Mouse (Mus musculus) heart, embryonic 16.5 days (tissue): ENCODE data around the gene Rgl1. TPM values are rescaled to one million over a fixed set of nuclear protein-coding genes. Genes with fewer than 3 reads are reported as not detected.

Source experiments
- ATAC-seq: fragments of 200-750 bp; cut with Nextera tagmentation; replicated peaks from 2 replicates; pipeline ENCODE4 v1.8.0; 2017; ENCODE audit warnings: moderate number of reproducible peaks; ENCODE audit not compliant: insufficient read depth, low FRiP score; ENCODE audit errors: extremely low read depth
- H3K27ac ChIP-seq: fragments of 300-500 bp; sonication (generic); 2 replicates; pipeline ENCODE4 v1.5.1; 2014; ENCODE audit warnings: mild to moderate bottlenecking, low read length, control low read depth, moderate library complexity
- H3K27me3 ChIP-seq: fragments of 300-500 bp; sonication (generic); 2 replicates; pipeline ENCODE4 v1.6.1; 2014; ENCODE audit warnings: low read length, mixed read lengths; ENCODE audit not compliant: control insufficient read depth, insufficient read depth
- H3K36me3 ChIP-seq: fragments of 300-500 bp; sonication (generic); 2 replicates; pipeline ENCODE4 v1.6.1; 2014; ENCODE audit not compliant: control insufficient read depth, insufficient read depth
- H3K4me1 ChIP-seq: fragments of 300-500 bp; sonication (generic); 2 replicates; pipeline ENCODE4 v1.6.1; 2014; ENCODE audit warnings: low read length, mixed read lengths; ENCODE audit not compliant: control insufficient read depth, insufficient read depth
- H3K4me2 ChIP-seq: fragments of 300-500 bp; sonication (generic); 2 replicates; pipeline ENCODE4 v1.6.1; 2014; ENCODE audit warnings: low read depth, mild to moderate bottlenecking, control low read depth, low read length
- H3K4me3 ChIP-seq: fragments of 300-500 bp; sonication (generic); 2 replicates; pipeline ENCODE4 v1.5.1; 2014; ENCODE audit warnings: mild to moderate bottlenecking, control low read depth, low read length
- H3K9ac ChIP-seq: fragments of 300-500 bp; sonication (generic); 2 replicates; pipeline ENCODE4 v1.6.1; 2014; ENCODE audit warnings: low read length, control low read depth
- H3K9me3 ChIP-seq: fragments of 300-500 bp; sonication (generic); replicated peaks from 2 replicates; pipeline ENCODE4 v1.6.1; 2016; ENCODE audit warnings: low read length; ENCODE audit not compliant: control insufficient read depth
- WGBS: fragments of 180-500 bp; shearing (Covaris S2); extraction: QIAGEN DNeasy Blood & Tissue Kit; methylation state at CpG from one replicate; pipeline ENCODE4 v1.1.7; 2014; 5-methylcytosine and 5-hydroxymethylcytosine counted together
- polyA plus RNA-seq: library from polyadenylated mRNA; unstranded; fragments of >200 nt; fragmentation: Nextera tagmentation; extraction: Ambion mirVana; gene quantifications from 2 replicates; pipeline ENCODE4 v1.2.1, GENCODE M21; 2015

Rgl1 gene
- polyA plus RNA-seq, 1 experiment from 2014 or later: 61.0 TPM

- WGBS: 48% methylated on average over 8 of the region's 8 CpGs
- Histone ChIP-seq H3K9ac (no peak overlapping the region), H3K4me2 (no peak overlapping the region), H3K36me3 (peaks cover 4% of the 10 kb centered on the region; the same call in 1 of the 2 replicates), H3K4me1 (peaks cover 55% of the 10 kb centered on the region), H3K27ac (peak overlapping the region; percentile 71), H3K4me3 (no peak overlapping the region), H3K27me3 (no peaks in the 10 kb centered on the region), H3K9me3 (no peaks in the 10 kb centered on the region)
- ATAC-seq: no peak
Measured at GRCm38 (mm10) chr1:152599347-152599746, 166.8 kb downstream of the Rgl1 start.

DNA sequence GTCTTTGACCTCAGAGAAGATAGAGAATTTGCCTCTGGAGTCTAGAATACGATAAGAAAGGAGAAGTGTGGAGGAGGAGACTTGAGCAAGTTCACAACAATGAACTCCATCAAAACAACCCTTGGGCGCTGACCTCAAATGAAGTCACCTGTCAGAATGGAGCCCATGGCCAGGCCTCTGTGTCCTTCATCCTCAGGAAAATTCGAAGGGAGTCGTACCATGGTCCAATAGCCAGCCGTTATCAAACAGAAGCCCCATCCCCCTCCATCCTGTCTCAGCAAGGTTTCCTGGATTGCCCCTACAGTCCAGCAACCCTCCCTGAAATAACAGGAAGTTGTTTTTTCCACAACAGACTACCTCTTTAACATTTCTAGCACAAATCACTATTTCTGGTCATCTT is 171.5 kb downstream of the Rgl1 start:
- no peak overlapping the region for H3K9ac ChIP-seq
- peaks cover 74% of the 10 kb centered on the region for H3K4me1 ChIP-seq
- no peaks in the 10 kb centered on the region for H3K36me3 ChIP-seq
- WGBS: 60% methylated on average over 5 of the region's 5 CpGs
- no peak overlapping the region for H3K4me2 ChIP-seq
- peak overlapping the region; percentile 73 for H3K27ac ChIP-seq
- no peak overlapping the region for H3K4me3 ChIP-seq
- ATAC-seq: peak; percentile 59
- no peaks in the 10 kb centered on the region for H3K27me3 ChIP-seq
- no peaks in the 10 kb centered on the region for H3K9me3 ChIP-seq

DNA sequence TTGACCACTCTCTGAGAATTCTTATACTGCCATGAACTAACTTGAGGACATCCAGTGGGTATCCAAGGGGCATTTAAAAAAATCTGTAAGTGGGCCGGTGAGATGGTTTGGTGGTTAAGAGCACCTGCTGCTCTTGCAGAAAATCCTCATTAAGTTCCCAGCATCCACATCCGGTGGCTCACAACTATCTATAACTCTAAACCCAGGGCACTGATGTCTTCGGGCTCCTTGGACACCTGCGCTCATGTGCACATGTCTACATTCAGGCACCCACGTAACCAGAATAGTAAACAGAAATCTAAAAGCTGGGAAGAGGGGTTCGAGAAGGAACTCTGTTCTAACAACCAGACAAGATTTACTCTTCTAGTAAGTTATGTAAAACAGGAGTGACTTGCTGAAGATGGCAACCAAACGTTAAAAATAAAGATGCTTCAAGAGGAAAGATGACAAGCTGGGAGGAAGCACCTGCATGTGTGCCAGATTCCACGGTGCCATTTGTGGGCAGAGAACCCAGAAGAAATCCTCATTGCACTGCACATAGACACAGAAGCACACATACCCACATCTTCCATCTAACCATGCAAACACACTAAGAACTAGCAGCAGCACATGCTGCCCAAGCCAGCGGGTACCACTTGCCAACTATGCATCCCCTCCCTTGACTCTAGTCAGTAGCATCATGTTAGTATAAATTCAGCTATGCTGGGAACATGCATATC is 172.2 kb downstream of the Rgl1 start:
- Histone ChIP-seq H3K4me2 (no peak overlapping the region), H3K4me1 (peaks cover 74% of the 10 kb centered on the region)

GRCm38 (mm10) chr1:152593382-152593781 is 172.8 kb downstream of the Rgl1 start:
- no peak overlapping the region for H3K4me3 ChIP-seq

More for the DNA sequence above, 172.2 kb downstream of the Rgl1 start:
- Histone ChIP-seq H3K27ac (peak overlapping the region; percentile 73), H3K36me3 (no peaks in the 10 kb centered on the region), H3K27me3 (no peaks in the 10 kb centered on the region), H3K4me3 (no peak overlapping the region), H3K9me3 (no peaks in the 10 kb centered on the region), H3K9ac (no peak overlapping the region)
- WGBS: 72% methylated on average over 9 of the region's 9 CpGs
- no peak for ATAC-seq

DNA sequence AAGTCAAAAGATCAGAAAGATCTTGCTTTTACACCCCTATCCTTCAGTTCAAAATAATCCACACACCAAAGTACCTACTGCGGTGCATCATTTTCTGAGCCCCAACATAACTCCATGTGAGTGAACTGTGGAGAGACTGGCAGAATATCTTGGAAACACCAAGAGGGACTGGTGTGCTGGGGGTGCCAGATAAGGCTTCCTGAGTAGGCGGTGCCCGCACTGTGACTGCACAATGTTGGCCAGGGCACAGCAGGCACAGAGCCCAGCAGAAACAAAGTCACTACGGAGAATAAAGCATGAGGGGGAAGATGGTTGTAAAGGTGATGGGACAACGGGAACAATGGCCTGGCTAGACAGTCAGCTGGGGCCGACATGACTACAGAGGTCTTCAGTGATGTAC is 173.5 kb downstream of the Rgl1 start:
- H3K9ac ChIP-seq: no peak overlapping the region
- H3K9me3 ChIP-seq: no peaks in the 10 kb centered on the region
- H3K27me3 ChIP-seq: no peaks in the 10 kb centered on the region
- H3K4me1 ChIP-seq: peaks cover 64% of the 10 kb centered on the region
- ATAC-seq: peak; percentile 61
- no peaks in the 10 kb centered on the region for H3K36me3 ChIP-seq
- WGBS: 52% methylated on average over 6 of the region's 6 CpGs
- H3K27ac ChIP-seq: peak overlapping the region; percentile 72
- H3K4me3 ChIP-seq: no peak overlapping the region
- no peak overlapping the region for H3K4me2 ChIP-seq

More at GRCm38 (mm10) chr1:152593382-152593781, 172.8 kb downstream of the Rgl1 start:
- peak overlapping the region; percentile 29; the same call in 1 of the 2 replicates for H3K27ac ChIP-seq
- peaks cover 69% of the 10 kb centered on the region for H3K4me1 ChIP-seq
- no peak for ATAC-seq
- no peaks in the 10 kb centered on the region for H3K9me3 ChIP-seq
- WGBS: 86% methylated on average over 7 of the region's 7 CpGs
- no peaks in the 10 kb centered on the region for H3K36me3 ChIP-seq
- H3K27me3 ChIP-seq: no peaks in the 10 kb centered on the region
- no peak overlapping the region for H3K4me2 ChIP-seq
- H3K9ac ChIP-seq: no peak overlapping the region

- H3K4me1 ChIP-seq: peaks cover 62% of the 10 kb centered on the region
- peak overlapping the region; percentile 38; the same call in 1 of the 2 replicates for H3K27ac ChIP-seq
- no peaks in the 10 kb centered on the region for H3K36me3 ChIP-seq
- H3K9ac ChIP-seq: no peak overlapping the region
- ATAC-seq: no peak
- WGBS: 79% methylated on average over 13 of the region's 15 CpGs
- no peak overlapping the region for H3K4me2 ChIP-seq
- H3K9me3 ChIP-seq: no peaks in the 10 kb centered on the region
- H3K4me3 ChIP-seq: no peak overlapping the region
- H3K27me3 ChIP-seq: no peaks in the 10 kb centered on the region
Measured at GRCm38 (mm10) chr1:152591746-152592498, 174.2 kb downstream of the Rgl1 start.

- Histone ChIP-seq H3K36me3 (peaks cover 7% of the 10 kb centered on the region), H3K9me3 (no peaks in the 10 kb centered on the region), H3K27me3 (no peaks in the 10 kb centered on the region), H3K27ac (0 out of 2 replicates have a peak overlapping the region, but pooled peaks have one; percentile 17), H3K4me3 (no peak overlapping the region), H3K4me2 (no peak overlapping the region), H3K4me1 (peaks cover 63% of the 10 kb centered on the region), H3K9ac (no peak overlapping the region)
- 74% methylated on average over 5 of the region's 5 CpGs for WGBS
- no peak for ATAC-seq
Measured at GRCm38 (mm10) chr1:152590321-152590720, 175.8 kb downstream of the Rgl1 start.

DNA sequence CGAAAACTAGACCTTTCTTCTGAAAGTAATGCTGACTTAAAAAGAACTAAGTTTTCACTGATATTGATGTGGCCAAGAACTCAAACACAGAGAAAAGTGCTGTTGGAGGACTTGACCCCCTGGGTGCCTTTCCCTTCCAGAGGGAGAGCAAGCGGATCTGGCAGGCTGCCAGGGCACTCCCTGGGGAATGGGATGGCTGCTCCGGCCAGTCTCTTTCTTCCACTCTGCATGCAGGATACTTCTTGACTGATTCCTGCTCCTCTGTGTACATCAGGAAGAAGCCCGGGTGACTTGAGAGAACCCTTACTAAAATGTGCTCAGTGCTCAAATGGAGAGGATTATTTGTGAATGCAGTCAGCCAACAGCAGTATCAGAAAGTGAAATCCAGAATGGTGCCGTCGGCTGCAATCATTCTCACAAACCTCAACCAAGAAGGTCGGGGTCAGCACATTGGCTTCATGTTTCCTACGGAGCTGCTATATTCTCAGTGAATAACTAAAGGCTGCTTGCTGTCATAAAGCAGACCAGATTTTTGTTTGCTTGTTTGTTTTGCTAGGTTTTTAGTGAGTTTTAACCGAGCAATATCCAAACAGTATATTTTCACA is 176.7 kb downstream of the Rgl1 start:
- peaks cover 55% of the 10 kb centered on the region for H3K4me1 ChIP-seq
- no peaks in the 10 kb centered on the region for H3K27me3 ChIP-seq
- no peaks in the 10 kb centered on the region for H3K9me3 ChIP-seq
- peak overlapping the region; percentile 26 for H3K4me3 ChIP-seq
- peak overlapping the region; percentile 76 for H3K27ac ChIP-seq
- peak overlapping the region; percentile 45 for H3K9ac ChIP-seq
- WGBS: 19% methylated on average over 9 of the region's 9 CpGs
- no peak; the same call in 1 of the 2 replicates for ATAC-seq
- H3K36me3 ChIP-seq: peaks cover 8% of the 10 kb centered on the region
- H3K4me2 ChIP-seq: peak overlapping the region; percentile 58

GRCm38 (mm10) chr1:152587431-152587830 is 178.7 kb downstream of the Rgl1 start:
- 76% methylated on average over 3 of the region's 3 CpGs for WGBS
- no peak overlapping the region for H3K4me3 ChIP-seq
- peaks cover 8% of the 10 kb centered on the region for H3K36me3 ChIP-seq
- no peak overlapping the region for H3K4me2 ChIP-seq
- H3K4me1 ChIP-seq: peaks cover 45% of the 10 kb centered on the region
- H3K9me3 ChIP-seq: no peaks in the 10 kb centered on the region
- H3K27ac ChIP-seq: no peak overlapping the region
- H3K27me3 ChIP-seq: no peaks in the 10 kb centered on the region
- no peak overlapping the region for H3K9ac ChIP-seq
- ATAC-seq: no peak
